Mouse (Mus musculus): ENCODE measurements around the gene Nr6a1. TPM values are rescaled to one million over a fixed set of nuclear protein-coding genes. Genes with fewer than 3 reads are reported as not detected.

The Nr6a1 gene
- total RNA-seq, 1 experiment: 40.7 TPM

DNA sequence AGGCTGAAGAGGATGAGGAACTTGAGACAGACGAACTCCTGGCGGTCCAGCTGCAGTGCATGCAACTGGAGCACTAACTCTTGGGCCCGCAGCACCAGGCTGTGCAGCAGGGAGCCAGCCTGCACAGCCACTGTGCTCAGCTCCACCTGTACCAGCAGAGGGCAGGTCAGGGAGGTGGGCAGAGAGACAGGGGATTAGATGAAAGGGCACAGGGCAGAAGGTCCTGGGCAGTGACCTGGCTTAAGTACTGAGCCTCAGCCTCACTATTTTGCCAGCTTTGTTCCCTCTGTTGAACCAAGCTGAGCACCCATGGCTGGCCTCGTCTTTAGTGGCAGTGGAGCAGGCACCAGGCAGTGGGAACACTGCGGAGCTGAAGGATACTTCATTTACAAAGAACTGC lies 227.3 kb downstream of the Nr6a1 start:
- in situ Hi-C loops (cut with MboI; ENCODE audit: low sequenced_read_pairs in 2 of 2, unreplicated experiment in 2 of 2): no loop called here
- H3K4me1 ChIP-seq (ENCODE audit: control insufficient read depth in 2 of 2, insufficient read depth in 2 of 2, low read length in 2 of 2, poor library complexity in 1 of 2): peaks cover 0 to 12% of the 10 kb centered on the region in 2 experiments; a peak in 2 of 4 replicates
- H3K27ac ChIP-seq (ENCODE audit: insufficient read depth, low read depth, low read length, poor library complexity, severe bottlenecking): no peak overlapping the region
- DNase-seq (ENCODE audit: low read depth, low spot score): no peak
- H3K9ac ChIP-seq (ENCODE audit: insufficient read depth, low read depth, low read length, poor library complexity, severe bottlenecking): no peak overlapping the region
- no peaks in the 10 kb centered on the region for H3K36me3 ChIP-seq (ENCODE audit: control insufficient read depth, insufficient read depth, low read length, poor library complexity, severe bottlenecking)
- H3K9me3 ChIP-seq (ENCODE audit: control insufficient read depth, insufficient read depth, low read depth, low read length): no peaks in the 10 kb centered on the region
- no peak overlapping the region for H3K4me3 ChIP-seq (ENCODE audit: insufficient read depth in 1 of 2, low read depth in 1 of 2, low read length in 2 of 2, poor library complexity in 1 of 2, severe bottlenecking in 1 of 2)
- TF ChIP-seq MAFK (IDR thresholded peaks at IDR 0.05; ENCODE audit: insufficient read depth, low read depth, low read length): no peak
- TF ChIP-seq ZNF384 (IDR thresholded peaks at IDR 0.05; ENCODE audit: low read depth, low read length): no peak
- no peak for TF ChIP-seq ZC3H11A (IDR thresholded peaks at IDR 0.05; ENCODE audit: borderline replicate concordance, low read depth, low read length)
- no peak for TF ChIP-seq HCFC1 (IDR thresholded peaks at IDR 0.05; ENCODE audit: borderline replicate concordance, insufficient read depth, low read length)
- TF ChIP-seq CHD2 (IDR thresholded peaks at IDR 0.05; ENCODE audit: low read depth, low read length): no peak

DNA sequence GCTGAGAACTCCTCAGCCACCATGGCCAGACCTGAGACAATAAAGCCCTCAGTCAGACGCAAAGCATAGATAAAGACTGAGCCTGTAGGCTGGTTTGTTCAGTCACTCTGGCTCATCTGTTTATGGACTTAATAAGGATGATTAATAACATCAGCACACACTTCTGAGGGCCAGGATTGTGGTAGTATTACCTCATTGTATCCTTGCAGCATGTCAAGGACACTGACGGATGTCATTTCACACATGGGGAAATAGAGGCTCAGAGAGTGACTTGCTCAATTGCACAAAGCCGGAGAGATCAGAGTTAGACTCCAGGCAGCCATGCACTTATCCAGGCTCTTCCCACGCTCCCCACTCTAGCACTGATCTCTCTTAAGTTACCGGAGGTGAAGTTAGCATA lies 228.9 kb downstream of the Nr6a1 start:
- Histone ChIP-seq H3K4me1 (ENCODE audit: control insufficient read depth in 2 of 2, insufficient read depth in 2 of 2, low read length in 2 of 2, poor library complexity in 1 of 2) (peaks cover 0 to 13% of the 10 kb centered on the region in 2 experiments; a peak in 2 of 4 replicates), H3K27ac (ENCODE audit: insufficient read depth, low read depth, low read length, poor library complexity, severe bottlenecking) (no peak overlapping the region), H3K36me3 (ENCODE audit: control insufficient read depth, insufficient read depth, low read length, poor library complexity, severe bottlenecking) (no peaks in the 10 kb centered on the region), H3K4me3 (ENCODE audit: insufficient read depth in 1 of 2, low read depth in 1 of 2, low read length in 2 of 2, poor library complexity in 1 of 2, severe bottlenecking in 1 of 2) (no peak overlapping the region), H3K9me3 (ENCODE audit: control insufficient read depth, insufficient read depth, low read depth, low read length) (no peaks in the 10 kb centered on the region), H3K9ac (ENCODE audit: insufficient read depth, low read depth, low read length, poor library complexity, severe bottlenecking) (no peak overlapping the region)
- no peak for DNase-seq (ENCODE audit: low read depth, low spot score)
- TF ChIP-seq HCFC1 (IDR thresholded peaks at IDR 0.05; ENCODE audit: borderline replicate concordance, insufficient read depth, low read length) (no peak), ZC3H11A (IDR thresholded peaks at IDR 0.05; ENCODE audit: borderline replicate concordance, low read depth, low read length) (no peak), ZNF384 (IDR thresholded peaks at IDR 0.05; ENCODE audit: low read depth, low read length) (no peak), CHD2 (IDR thresholded peaks at IDR 0.05; ENCODE audit: low read depth, low read length) (no peak), MAFK (IDR thresholded peaks at IDR 0.05; ENCODE audit: insufficient read depth, low read depth, low read length) (no peak)
- in situ Hi-C loops (cut with MboI; ENCODE audit: low sequenced_read_pairs in 2 of 2, unreplicated experiment in 2 of 2): no loop called here

DNA sequence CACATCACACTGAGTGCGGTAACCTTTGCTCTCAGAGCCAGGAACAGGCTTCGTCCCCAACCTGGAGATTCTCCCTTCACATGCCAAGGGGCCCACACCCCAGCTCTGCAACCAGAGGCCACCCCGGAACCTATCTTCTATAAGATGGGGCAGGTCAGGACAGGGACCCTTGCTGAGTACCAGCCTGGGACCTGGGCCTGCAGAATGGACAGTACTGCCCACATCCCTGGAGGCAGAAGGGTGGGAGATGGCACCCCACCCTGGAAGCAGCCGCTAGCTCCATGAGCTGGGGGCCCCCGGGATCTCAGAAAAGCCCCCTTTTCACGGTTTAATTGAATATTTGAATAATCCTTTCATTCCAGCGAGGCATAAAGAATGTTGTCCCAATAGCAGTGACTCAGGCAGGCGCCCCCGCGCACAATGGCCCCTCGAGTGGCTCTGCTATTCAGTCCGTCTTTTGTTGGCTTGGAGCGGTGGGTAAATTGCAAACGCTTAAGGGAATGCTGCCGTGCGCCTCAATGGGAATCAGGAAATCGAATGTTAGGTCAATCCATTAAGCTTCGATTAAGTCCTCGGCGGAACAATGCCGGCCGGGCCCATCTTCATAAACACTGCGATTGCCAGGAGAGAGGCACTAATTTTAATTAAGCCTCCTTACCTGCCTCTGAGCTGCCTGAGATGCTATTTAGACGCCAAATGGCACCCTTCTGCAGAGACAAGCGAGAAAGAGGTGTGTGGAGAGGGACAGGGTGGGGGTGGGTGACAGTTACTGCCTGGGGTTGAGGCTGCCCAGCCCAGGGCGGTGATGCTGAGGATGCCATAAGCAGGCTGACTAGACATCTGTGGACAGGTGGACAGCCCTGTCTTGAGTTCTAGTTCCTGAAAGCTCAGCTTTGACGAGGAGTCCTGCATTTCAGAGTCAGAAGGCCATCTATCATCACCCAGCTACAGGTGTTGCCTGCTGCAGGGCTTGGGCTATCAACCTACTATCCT lies 230.1 kb downstream of the Nr6a1 start:
- no peaks in the 10 kb centered on the region for H3K36me3 ChIP-seq (ENCODE audit: control insufficient read depth, insufficient read depth, low read length, poor library complexity, severe bottlenecking)
- H3K27ac ChIP-seq (ENCODE audit: insufficient read depth, low read depth, low read length, poor library complexity, severe bottlenecking): no peak overlapping the region
- no peak for TF ChIP-seq HCFC1 (IDR thresholded peaks at IDR 0.05; ENCODE audit: borderline replicate concordance, insufficient read depth, low read length)
- TF ChIP-seq ZC3H11A (IDR thresholded peaks at IDR 0.05; ENCODE audit: borderline replicate concordance, low read depth, low read length): no peak
- no peak for TF ChIP-seq CHD2 (IDR thresholded peaks at IDR 0.05; ENCODE audit: low read depth, low read length)
- TF ChIP-seq ZNF384 (IDR thresholded peaks at IDR 0.05; ENCODE audit: low read depth, low read length): no peak
- no peak for TF ChIP-seq MAFK (IDR thresholded peaks at IDR 0.05; ENCODE audit: insufficient read depth, low read depth, low read length)
- DNase-seq (ENCODE audit: low read depth, low spot score): no peak
- in situ Hi-C loops (cut with MboI; ENCODE audit: low sequenced_read_pairs in 2 of 2, unreplicated experiment in 2 of 2): no loop called here
- H3K9me3 ChIP-seq (ENCODE audit: control insufficient read depth, insufficient read depth, low read depth, low read length): no peaks in the 10 kb centered on the region
- H3K9ac ChIP-seq (ENCODE audit: insufficient read depth, low read depth, low read length, poor library complexity, severe bottlenecking): no peak overlapping the region
- peak overlapping the region in 1 of 2 experiments; percentile 10; a peak in 1 of 4 replicates for H3K4me3 ChIP-seq (ENCODE audit: insufficient read depth in 1 of 2, low read depth in 1 of 2, low read length in 2 of 2, poor library complexity in 1 of 2, severe bottlenecking in 1 of 2)
- peaks cover 0 to 13% of the 10 kb centered on the region in 2 experiments; a peak in 2 of 4 replicates for H3K4me1 ChIP-seq (ENCODE audit: control insufficient read depth in 2 of 2, insufficient read depth in 2 of 2, low read length in 2 of 2, poor library complexity in 1 of 2)

DNA sequence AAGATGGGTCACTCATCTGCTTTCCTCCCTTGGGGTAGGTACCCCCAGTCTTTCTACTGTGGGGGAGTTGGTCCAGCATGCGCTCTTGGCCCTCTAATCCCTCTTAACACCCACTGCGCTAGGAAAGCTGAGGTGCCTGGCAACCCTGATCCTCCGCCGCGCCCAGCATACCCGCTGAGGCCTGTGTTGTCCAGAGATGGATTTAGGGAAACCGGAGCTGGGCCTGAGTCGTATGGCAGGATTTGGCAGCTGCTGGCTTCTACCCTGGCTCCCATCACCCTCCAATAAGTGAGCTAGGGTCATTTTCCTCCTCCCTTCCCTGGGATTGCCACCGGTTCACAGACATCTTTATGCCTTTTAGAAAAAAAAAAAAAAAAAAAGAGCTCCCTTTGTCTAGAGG lies 231.7 kb downstream of the Nr6a1 start:
- Histone ChIP-seq H3K27ac (ENCODE audit: insufficient read depth, low read depth, low read length, poor library complexity, severe bottlenecking) (no peak overlapping the region), H3K9ac (ENCODE audit: insufficient read depth, low read depth, low read length, poor library complexity, severe bottlenecking) (no peak overlapping the region), H3K36me3 (ENCODE audit: control insufficient read depth, insufficient read depth, low read length, poor library complexity, severe bottlenecking) (no peaks in the 10 kb centered on the region), H3K9me3 (ENCODE audit: control insufficient read depth, insufficient read depth, low read depth, low read length) (no peaks in the 10 kb centered on the region), H3K4me1 (ENCODE audit: control insufficient read depth in 2 of 2, insufficient read depth in 2 of 2, low read length in 2 of 2, poor library complexity in 1 of 2) (peaks cover 0 to 13% of the 10 kb centered on the region in 2 experiments; a peak in 2 of 4 replicates), H3K4me3 (ENCODE audit: insufficient read depth in 1 of 2, low read depth in 1 of 2, low read length in 2 of 2, poor library complexity in 1 of 2, severe bottlenecking in 1 of 2) (no peak overlapping the region)
- in situ Hi-C loops (cut with MboI; ENCODE audit: low sequenced_read_pairs in 2 of 2, unreplicated experiment in 2 of 2): no loop called here
- TF ChIP-seq ZNF384 (IDR thresholded peaks at IDR 0.05; ENCODE audit: low read depth, low read length) (no peak), ZC3H11A (IDR thresholded peaks at IDR 0.05; ENCODE audit: borderline replicate concordance, low read depth, low read length) (no peak), MAFK (IDR thresholded peaks at IDR 0.05; ENCODE audit: insufficient read depth, low read depth, low read length) (no peak), CHD2 (IDR thresholded peaks at IDR 0.05; ENCODE audit: low read depth, low read length) (no peak), HCFC1 (IDR thresholded peaks at IDR 0.05; ENCODE audit: borderline replicate concordance, insufficient read depth, low read length) (no peak)
- no peak for DNase-seq (ENCODE audit: low read depth, low spot score)

All from ES-E14 (cell line).